Mouse (Mus musculus): Measurements from ENCODE around the gene Mrap2. TPM values are rescaled to one million over a fixed set of nuclear protein-coding genes. Genes with fewer than 3 reads are reported as not detected.
"Not testable (repeated sequence)": the region's sequence is repeated elsewhere in the genome, so short reads cannot be mapped to it uniquely, and the experiment has no call there.

Gene Mrap2
- polyA plus RNA-seq (2014; fragmentation: Nextera tagmentation; extraction: Ambion mirVana) = not detected in 2 replicates

DNA sequence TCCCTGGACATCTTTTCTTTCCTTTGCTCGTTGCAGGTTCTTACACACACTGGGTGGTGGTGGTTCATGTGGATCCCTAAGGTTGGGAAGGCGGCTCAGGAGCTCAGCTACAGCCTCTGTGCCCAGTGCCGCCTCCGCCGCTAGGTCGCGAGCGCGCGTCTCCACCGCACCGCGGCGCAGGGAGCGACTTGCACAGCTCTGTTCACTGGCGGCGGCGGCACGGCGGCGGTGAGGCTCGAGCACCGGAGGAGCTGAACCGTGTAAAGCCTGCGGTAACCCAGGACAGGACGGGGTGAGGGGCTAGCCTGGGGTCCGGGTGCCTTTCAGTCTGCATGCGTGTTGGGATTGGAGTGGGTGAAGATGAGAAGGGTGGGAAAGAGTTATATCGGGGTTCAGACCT is at the start of gene Mrap2:
Gene Mrap2, plus strand, starts transcription at position 201 of the 400 bp plus-strand sequence.
- Histone ChIP-seq H3K4me3 (ENCODE audit: low read length) (peak within 1 kb of the TSS; percentile 39), H3K27me3 (ENCODE audit: control insufficient read depth, insufficient read depth, low read length) (peaks cover 28% of the 10 kb centered on the region; the same call in 1 of the 2 replicates), H3K4me2 (replicated peaks; ENCODE audit: low read depth, low read length) (peak within 1 kb of the TSS; percentile 56), H3K27ac (ENCODE audit: low read depth, low read length) (no peak within 1 kb of the TSS), H3K36me3 (ENCODE audit: control insufficient read depth, insufficient read depth, low read length) (no peaks in the 10 kb centered on the region), H3K4me1 (ENCODE audit: control insufficient read depth, insufficient read depth, low read length) (peaks cover 2% of the 10 kb centered on the region; the same call in 1 of the 2 replicates), H3K9ac (ENCODE audit: low read depth, low read length) (0 out of 2 replicates have a peak within 1 kb of the TSS, but pooled peaks have one; percentile 13), H3K9me3 (ENCODE audit: control insufficient read depth, low read length) (no peaks in the 10 kb centered on the region)
- ATAC-seq (ENCODE audit: low FRiP score, low TSS enrichment) = peak; percentile 91
- WGBS = 1% methylated on average over 29 of the region's 29 CpGs

- H3K4me1 ChIP-seq (ENCODE audit: control insufficient read depth, insufficient read depth, low read length) = no peaks in the 10 kb centered on the region
- 66% methylated on average over 2 of the region's 2 CpGs for WGBS
- no peak overlapping the region for H3K4me3 ChIP-seq (ENCODE audit: low read length)
- no peak overlapping the region for H3K4me2 ChIP-seq (replicated peaks; ENCODE audit: low read depth, low read length)
- no peak overlapping the region for H3K27ac ChIP-seq (ENCODE audit: low read depth, low read length)
- H3K9me3 ChIP-seq (ENCODE audit: control insufficient read depth, low read length) = no peaks in the 10 kb centered on the region
- no peak for ATAC-seq (ENCODE audit: low FRiP score, low TSS enrichment)
- H3K36me3 ChIP-seq (ENCODE audit: control insufficient read depth, insufficient read depth, low read length) = no peaks in the 10 kb centered on the region
- no peaks in the 10 kb centered on the region for H3K27me3 ChIP-seq (ENCODE audit: control insufficient read depth, insufficient read depth, low read length)
- no peak overlapping the region for H3K9ac ChIP-seq (ENCODE audit: low read depth, low read length)
Measured at GRCm38 (mm10) chr9:87097989-87098388, 46.1 kb upstream of the Mrap2 start.

DNA sequence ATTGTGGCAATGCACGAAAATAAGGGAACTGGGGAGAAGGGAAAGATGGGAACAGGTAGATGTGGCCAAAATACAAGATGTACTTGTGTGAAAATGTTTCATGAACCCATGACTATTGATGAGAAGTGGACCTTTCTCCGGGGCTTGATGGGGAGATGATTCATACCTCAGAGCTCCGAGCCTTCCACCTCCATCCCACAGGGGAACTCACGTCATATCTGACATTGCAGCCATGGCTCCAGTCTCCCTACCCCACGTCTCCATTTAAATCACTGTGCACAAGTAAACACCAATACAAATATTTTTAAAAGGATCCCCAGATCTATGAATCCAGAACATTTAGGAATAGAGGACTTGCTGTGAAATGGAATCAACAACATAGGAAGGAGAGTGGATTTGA is 29.1 kb upstream of the Mrap2 start:
- no peaks in the 10 kb centered on the region for H3K4me1 ChIP-seq (ENCODE audit: control insufficient read depth, insufficient read depth, low read length)
- WGBS = 82% methylated on average over 5 of the region's 5 CpGs
- H3K9me3 ChIP-seq (ENCODE audit: control insufficient read depth, low read length) = no peaks in the 10 kb centered on the region
- no peak for ATAC-seq (ENCODE audit: low FRiP score, low TSS enrichment)
- no peak overlapping the region for H3K4me3 ChIP-seq (ENCODE audit: low read length)
- H3K4me2 ChIP-seq (replicated peaks; ENCODE audit: low read depth, low read length) = no peak overlapping the region
- H3K36me3 ChIP-seq (ENCODE audit: control insufficient read depth, insufficient read depth, low read length) = no peaks in the 10 kb centered on the region
- H3K27me3 ChIP-seq (ENCODE audit: control insufficient read depth, insufficient read depth, low read length) = no peaks in the 10 kb centered on the region
- no peak overlapping the region for H3K27ac ChIP-seq (ENCODE audit: low read depth, low read length)
- no peak overlapping the region for H3K9ac ChIP-seq (ENCODE audit: low read depth, low read length)

DNA sequence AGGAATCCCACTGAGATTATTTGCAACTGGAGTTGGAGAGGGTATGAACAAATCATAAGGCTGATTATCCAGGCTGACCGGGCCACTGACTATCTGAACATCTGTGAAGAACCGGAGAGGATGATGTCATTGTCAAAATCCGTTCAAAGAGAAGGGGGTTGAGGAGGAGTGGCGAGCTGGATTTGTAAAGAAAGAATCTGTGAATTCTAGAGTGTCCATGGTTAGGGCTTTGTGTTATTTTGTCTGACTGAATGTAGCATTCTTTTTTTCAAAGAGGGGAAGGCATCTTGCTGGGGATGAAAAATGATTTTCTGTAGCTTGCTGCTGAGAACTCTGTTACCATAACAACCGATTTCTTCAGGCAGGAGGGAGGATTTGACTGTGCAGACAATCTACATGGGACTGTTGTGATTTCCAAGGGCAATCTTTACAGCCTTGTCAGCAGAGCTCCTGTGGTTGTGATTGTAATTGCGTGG is 28.6 kb upstream of the Mrap2 start:
- Histone ChIP-seq H3K27me3 (ENCODE audit: control insufficient read depth, insufficient read depth, low read length) (no peaks in the 10 kb centered on the region), H3K4me3 (ENCODE audit: low read length) (no peak overlapping the region), H3K36me3 (ENCODE audit: control insufficient read depth, insufficient read depth, low read length) (no peaks in the 10 kb centered on the region), H3K9me3 (ENCODE audit: control insufficient read depth, low read length) (no peaks in the 10 kb centered on the region), H3K27ac (ENCODE audit: low read depth, low read length) (no peak overlapping the region), H3K4me1 (ENCODE audit: control insufficient read depth, insufficient read depth, low read length) (no peaks in the 10 kb centered on the region), H3K4me2 (replicated peaks; ENCODE audit: low read depth, low read length) (no peak overlapping the region), H3K9ac (ENCODE audit: low read depth, low read length) (no peak overlapping the region)
- no peak for ATAC-seq (ENCODE audit: low FRiP score, low TSS enrichment)
- 68% methylated on average over 6 of the region's 6 CpGs for WGBS

GRCm38 (mm10) chr9:87115978-87116377 is 28.1 kb upstream of the Mrap2 start:
- H3K4me2 ChIP-seq (replicated peaks; ENCODE audit: low read depth, low read length) = no peak overlapping the region
- H3K4me3 ChIP-seq (ENCODE audit: low read length) = no peak overlapping the region
- no peaks in the 10 kb centered on the region for H3K9me3 ChIP-seq (ENCODE audit: control insufficient read depth, low read length)
- no peak overlapping the region for H3K27ac ChIP-seq (ENCODE audit: low read depth, low read length)
- H3K27me3 ChIP-seq (ENCODE audit: control insufficient read depth, insufficient read depth, low read length) = no peaks in the 10 kb centered on the region
- H3K36me3 ChIP-seq (ENCODE audit: control insufficient read depth, insufficient read depth, low read length) = no peaks in the 10 kb centered on the region
- no peaks in the 10 kb centered on the region for H3K4me1 ChIP-seq (ENCODE audit: control insufficient read depth, insufficient read depth, low read length)
- ATAC-seq (ENCODE audit: low FRiP score, low TSS enrichment) = no peak
- 88% methylated on average over 1 of the region's 1 CpGs for WGBS
- no peak overlapping the region for H3K9ac ChIP-seq (ENCODE audit: low read depth, low read length)

- H3K9me3 ChIP-seq (ENCODE audit: control insufficient read depth, low read length) = no peaks in the 10 kb centered on the region
- H3K9ac ChIP-seq (ENCODE audit: low read depth, low read length) = no peak overlapping the region
- no peak overlapping the region for H3K4me3 ChIP-seq (ENCODE audit: low read length)
- WGBS = 67% methylated on average over 3 of the region's 3 CpGs
- no peak overlapping the region for H3K4me2 ChIP-seq (replicated peaks; ENCODE audit: low read depth, low read length)
- no peaks in the 10 kb centered on the region for H3K27me3 ChIP-seq (ENCODE audit: control insufficient read depth, insufficient read depth, low read length)
- no peak for ATAC-seq (ENCODE audit: low FRiP score, low TSS enrichment)
- H3K4me1 ChIP-seq (ENCODE audit: control insufficient read depth, insufficient read depth, low read length) = no peaks in the 10 kb centered on the region
- H3K27ac ChIP-seq (ENCODE audit: low read depth, low read length) = no peak overlapping the region
- no peaks in the 10 kb centered on the region for H3K36me3 ChIP-seq (ENCODE audit: control insufficient read depth, insufficient read depth, low read length)
Measured at GRCm38 (mm10) chr9:87118996-87119395, 25.1 kb upstream of the Mrap2 start.

- 68% methylated on average over 9 of the region's 9 CpGs for WGBS
- Histone ChIP-seq H3K9me3 (ENCODE audit: control insufficient read depth, low read length) (no peaks in the 10 kb centered on the region), H3K4me3 (ENCODE audit: low read length) (no peak overlapping the region), H3K4me1 (ENCODE audit: control insufficient read depth, insufficient read depth, low read length) (no peaks in the 10 kb centered on the region), H3K36me3 (ENCODE audit: control insufficient read depth, insufficient read depth, low read length) (no peaks in the 10 kb centered on the region), H3K27me3 (ENCODE audit: control insufficient read depth, insufficient read depth, low read length) (no peaks in the 10 kb centered on the region), H3K4me2 (replicated peaks; ENCODE audit: low read depth, low read length) (no peak overlapping the region), H3K27ac (ENCODE audit: low read depth, low read length) (no peak overlapping the region), H3K9ac (ENCODE audit: low read depth, low read length) (no peak overlapping the region)
- no peak for ATAC-seq (ENCODE audit: low FRiP score, low TSS enrichment)
Measured at GRCm38 (mm10) chr9:87121956-87122493, 22.1 kb upstream of the Mrap2 start.

GRCm38 (mm10) chr9:87127046-87127445 is 17.1 kb upstream of the Mrap2 start:
- not testable (repeated sequence) for H3K27me3 ChIP-seq (ENCODE audit: control insufficient read depth, insufficient read depth, low read length); ATAC-seq (ENCODE audit: low FRiP score, low TSS enrichment); H3K4me1 ChIP-seq (ENCODE audit: control insufficient read depth, insufficient read depth, low read length); H3K27ac ChIP-seq (ENCODE audit: low read depth, low read length); H3K4me2 ChIP-seq (replicated peaks; ENCODE audit: low read depth, low read length); H3K4me3 ChIP-seq (ENCODE audit: low read length); H3K9me3 ChIP-seq (ENCODE audit: control insufficient read depth, low read length); H3K36me3 ChIP-seq (ENCODE audit: control insufficient read depth, insufficient read depth, low read length); H3K9ac ChIP-seq (ENCODE audit: low read depth, low read length)
- 83% methylated on average over 5 of the region's 6 CpGs for WGBS

- WGBS = 68% methylated on average over 14 of the region's 14 CpGs
- Histone ChIP-seq H3K4me3 (ENCODE audit: low read length) (no peak overlapping the region), H3K9me3 (ENCODE audit: control insufficient read depth, low read length) (no peaks in the 10 kb centered on the region), H3K4me1 (ENCODE audit: control insufficient read depth, insufficient read depth, low read length) (no peaks in the 10 kb centered on the region), H3K27me3 (ENCODE audit: control insufficient read depth, insufficient read depth, low read length) (no peaks in the 10 kb centered on the region), H3K4me2 (replicated peaks; ENCODE audit: low read depth, low read length) (no peak overlapping the region), H3K27ac (ENCODE audit: low read depth, low read length) (no peak overlapping the region), H3K36me3 (ENCODE audit: control insufficient read depth, insufficient read depth, low read length) (no peaks in the 10 kb centered on the region), H3K9ac (ENCODE audit: low read depth, low read length) (no peak overlapping the region)
- no peak for ATAC-seq (ENCODE audit: low FRiP score, low TSS enrichment)
Measured at GRCm38 (mm10) chr9:87135765-87136558, 8.1 kb upstream of the Mrap2 start.
